Mouse (Mus musculus) adipocyte (in vitro differentiated cells): Measurements from ENCODE around the gene Pqlc2.
A peak's percentile ranks its signal among the peaks of the same experiment; 100 is the strongest.

Experiments used
- DNase-seq: peaks from one replicate; pipeline ENCODE4 v3.0.0-alpha.2; 2016; ENCODE audit warnings: low spot score

Pqlc2 gene

DNA sequence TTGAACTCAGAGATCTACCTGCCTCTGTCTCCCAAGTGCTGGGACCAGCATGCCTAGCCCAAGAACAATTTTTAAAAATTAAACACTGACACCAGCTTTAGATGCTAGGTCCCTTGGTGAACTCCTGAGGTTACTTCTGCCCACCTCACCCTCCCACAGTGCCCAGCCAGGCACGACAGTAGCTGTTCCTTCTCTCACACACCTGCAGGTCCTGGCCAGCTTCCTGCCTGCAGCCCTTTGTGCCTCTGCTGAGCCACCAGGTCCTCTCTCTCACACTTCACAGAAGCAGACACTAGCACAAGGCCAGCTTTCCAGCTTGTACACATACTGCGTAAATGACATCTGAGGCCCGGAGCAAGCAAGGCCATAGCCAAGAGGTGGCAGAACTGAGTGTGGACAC, 5.0 kb downstream of the Pqlc2 start:
- DNase-seq = no peak

DNA sequence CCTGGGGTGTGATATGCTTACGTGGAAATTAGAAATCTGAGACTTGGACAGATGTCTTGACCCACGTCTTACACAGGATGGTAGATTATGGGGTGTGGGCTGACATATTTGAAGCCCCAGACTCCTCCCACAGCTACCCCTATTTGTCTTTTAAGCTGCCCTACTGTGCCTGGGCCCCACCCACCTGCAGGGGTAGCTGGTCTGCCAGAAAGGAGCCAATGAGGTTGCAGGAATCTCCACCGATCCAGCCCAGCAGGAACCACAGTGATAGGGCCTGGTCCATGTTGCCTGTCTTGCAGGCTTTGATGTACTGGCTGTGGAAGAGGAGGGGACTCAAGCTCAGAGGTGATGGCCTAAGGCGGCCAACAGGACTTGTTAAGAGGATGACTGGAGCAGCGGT, 8.3 kb downstream of the Pqlc2 start:
- no peak for DNase-seq

DNA sequence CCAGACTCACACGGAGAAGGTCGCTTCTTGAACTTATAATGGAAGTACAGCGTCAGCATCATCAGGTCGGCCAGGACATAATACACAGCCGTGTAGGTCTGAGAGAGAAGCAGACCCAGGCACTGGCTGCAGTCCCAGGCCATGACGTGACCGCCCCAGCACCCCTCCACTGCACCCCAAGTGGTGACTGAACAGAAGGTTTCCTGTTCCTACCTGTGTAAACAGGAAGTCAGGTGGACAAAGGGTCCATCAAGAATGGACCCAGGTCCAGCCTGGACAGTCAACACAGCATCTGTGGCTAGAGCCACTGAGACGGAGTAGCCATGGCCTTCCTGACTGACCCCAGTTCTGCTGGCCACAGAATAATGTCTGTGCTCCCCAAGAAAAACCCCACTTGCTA, 8.7 kb downstream of the Pqlc2 start:
- no peak for DNase-seq

DNA sequence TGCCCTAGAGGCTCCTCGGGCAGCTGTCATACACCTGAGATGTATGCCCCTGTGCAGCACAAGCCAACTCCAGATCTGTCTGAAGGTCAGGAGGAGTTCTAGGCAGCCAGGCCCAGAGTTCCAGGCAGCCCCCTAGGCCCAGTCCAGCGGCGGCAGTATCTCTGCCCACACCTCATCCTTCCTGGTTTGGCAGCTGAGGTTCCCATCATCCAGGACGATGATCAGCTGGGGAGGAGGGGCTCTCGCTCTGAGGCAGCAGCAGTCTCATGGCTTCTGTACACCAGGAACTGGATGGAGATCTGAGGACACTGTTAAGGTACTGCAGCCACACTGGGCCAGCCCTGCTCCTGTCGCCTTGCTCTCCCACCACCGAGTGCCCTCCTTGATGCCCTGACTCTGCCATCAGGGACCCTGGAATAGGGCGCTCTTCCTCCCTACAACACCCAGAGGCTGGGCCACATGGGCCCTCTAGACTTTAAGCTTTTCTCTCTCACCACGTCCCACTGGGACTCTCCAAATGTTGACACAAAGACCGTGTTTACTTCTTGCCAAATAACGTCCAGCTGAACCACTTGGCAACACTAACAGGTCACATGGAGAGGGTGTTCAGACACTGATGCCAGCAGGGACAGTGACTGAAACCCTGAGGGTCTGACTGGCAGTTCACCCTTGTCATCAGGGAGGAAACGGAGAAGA, 11.7 kb downstream of the Pqlc2 start:
- DNase-seq = peak; percentile 94

DNA sequence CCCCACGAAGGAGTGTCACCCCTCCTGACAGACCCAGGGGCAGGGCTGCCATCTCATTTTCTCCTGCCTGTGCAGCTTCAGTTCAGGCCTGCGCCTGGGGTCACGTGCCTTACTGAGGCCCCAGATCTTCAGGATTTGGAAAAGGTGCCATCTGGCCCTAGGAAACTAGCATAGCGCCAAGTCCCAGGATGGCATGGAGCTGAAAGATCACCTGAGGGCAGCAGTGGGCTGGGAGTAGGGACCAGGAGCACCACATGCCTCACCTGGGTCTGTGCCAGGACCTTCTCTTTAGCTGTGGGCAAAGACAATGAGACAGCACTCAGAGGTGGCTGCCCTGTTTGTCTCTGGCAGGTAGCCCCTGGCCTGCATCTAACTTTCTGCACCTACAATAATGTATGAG, 12.9 kb downstream of the Pqlc2 start:
- peak; percentile 65 for DNase-seq

DNA sequence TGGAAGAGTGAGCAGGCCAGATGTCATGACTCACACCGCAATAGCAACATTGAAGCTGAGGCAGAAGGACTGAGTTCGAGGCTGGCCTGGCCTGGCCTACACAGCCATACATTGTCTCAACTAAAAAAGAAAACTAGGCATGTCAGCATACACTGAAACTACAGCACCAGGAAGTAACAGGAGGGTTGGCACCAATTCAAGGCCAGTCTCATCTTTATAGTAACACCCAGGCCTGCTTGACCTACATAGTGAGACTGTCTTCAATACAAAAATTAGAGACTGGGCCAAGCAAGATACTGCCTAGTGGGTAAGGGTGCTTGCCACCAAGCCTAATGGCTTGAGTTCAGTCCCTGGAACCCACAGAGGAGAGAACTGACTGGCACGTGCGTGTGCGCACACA, 18.5 kb downstream of the Pqlc2 start:
- DNase-seq = peak; percentile 45

DNA sequence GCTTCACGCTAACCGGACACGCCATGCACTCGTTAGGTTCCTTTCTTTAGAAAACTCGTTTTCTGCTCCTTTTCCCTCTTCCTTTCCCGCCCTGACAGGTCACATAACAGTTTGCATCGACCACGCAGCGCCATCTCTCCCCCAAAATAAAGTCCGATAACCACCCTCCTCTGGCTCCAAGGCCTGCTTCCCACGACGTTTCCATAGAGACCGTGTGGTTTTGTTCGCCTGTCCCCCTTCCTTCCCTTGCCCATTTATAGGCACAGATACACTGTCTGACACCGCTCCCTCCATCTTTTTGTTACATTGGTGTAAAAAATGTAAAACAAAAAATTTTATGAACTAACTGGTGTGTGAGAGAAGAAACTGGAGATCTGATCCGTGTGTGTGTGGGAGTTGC, 19.4 kb downstream of the Pqlc2 start:
- DNase-seq = no peak

DNA sequence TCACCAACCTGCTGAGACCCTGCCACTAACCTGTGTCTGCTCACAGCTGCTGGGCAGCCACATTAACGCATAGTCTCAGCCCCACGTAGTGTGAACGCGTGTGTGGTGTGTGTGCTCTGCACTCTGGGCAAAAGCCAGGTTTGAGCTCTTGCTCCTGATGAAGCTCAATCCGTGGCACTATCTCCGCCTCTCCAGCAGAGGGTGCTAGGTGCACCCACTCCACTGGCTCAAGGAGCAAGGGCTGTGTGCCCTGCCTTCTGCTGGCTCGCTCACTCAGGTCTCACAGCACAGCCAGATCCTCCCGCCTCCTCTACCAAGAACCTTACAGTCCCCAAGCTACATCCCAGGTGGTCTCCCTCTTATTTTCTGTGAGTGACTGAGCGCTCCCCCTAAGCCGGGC, 21.5 kb downstream of the Pqlc2 start:
- DNase-seq = peak; percentile 81

DNA sequence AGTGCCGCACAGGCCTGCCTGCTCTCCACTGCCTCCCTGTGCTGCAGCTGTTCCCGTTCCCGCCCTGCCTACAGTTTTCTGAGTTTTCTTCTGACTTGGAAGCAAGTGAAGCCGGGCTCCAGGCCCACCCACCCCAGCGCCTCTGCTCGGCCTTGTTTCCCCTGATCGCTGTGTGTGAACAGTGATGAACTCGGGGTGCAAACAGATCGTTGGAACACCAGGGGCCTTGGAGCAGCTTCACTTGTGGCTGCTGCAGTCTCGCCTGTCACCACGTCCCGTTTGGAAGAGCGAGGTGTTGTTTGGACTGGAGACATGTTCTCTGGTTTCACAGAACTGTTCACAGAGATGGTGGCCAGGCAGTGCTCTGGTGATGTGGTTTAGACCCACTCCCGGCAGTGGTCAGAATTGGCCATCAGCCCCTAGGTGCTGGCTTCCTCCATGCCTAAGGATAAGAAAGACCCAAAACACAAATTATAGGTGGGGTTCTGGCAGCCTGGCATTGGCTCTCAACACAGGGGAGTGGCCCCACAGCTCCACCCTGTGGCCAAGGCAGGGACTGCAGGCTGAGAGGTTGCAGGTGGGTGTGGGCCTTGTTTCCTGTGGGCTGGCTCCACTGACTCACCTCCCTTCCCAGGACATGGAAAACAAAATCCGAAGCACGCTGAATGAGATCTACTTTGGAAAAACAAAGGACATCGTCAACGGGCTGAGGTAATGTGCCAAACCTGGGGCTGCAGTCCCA, 23.2 kb downstream of the Pqlc2 start:
- peak; percentile 58 for DNase-seq

DNA sequence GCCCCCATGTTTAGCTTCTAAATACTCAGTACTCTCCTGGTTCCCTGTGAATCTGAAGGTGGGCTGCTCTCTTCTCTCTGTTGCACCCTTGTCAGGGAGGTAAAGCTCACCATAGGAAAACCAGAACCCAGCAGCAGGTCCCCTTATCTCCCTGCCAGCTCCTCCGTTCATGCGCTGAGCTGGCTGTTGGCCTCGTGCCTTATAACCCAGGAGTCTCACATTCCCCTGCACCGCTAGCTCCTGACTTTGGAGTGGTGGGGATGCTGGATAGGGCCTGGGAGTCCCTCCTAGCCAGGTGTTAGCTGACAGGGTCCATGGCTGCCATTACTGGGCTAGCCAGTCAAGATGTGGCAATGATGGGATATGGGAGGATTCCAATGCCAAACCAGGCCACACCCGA, 24.3 kb downstream of the Pqlc2 start:
- DNase-seq = no peak

DNA sequence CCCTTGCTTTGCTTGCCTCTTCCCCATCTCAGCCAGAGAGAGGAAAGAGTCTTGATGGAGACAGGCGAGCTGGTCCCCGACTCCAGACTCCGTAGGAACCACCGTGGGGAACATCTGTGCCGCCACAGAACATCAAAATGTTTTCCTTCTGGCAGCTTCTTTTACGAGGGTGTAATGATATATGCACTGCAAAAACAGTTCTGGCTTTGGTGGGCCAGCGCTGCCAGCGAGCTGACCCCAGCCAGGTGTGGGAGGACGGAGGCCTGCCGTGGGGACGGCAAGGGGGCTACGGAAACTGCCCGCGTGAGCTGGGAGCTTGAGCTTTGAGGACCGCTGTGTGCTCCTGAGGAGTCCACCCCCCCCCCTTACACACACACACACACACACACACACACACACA, 25.6 kb downstream of the Pqlc2 start:
- no peak for DNase-seq

DNA sequence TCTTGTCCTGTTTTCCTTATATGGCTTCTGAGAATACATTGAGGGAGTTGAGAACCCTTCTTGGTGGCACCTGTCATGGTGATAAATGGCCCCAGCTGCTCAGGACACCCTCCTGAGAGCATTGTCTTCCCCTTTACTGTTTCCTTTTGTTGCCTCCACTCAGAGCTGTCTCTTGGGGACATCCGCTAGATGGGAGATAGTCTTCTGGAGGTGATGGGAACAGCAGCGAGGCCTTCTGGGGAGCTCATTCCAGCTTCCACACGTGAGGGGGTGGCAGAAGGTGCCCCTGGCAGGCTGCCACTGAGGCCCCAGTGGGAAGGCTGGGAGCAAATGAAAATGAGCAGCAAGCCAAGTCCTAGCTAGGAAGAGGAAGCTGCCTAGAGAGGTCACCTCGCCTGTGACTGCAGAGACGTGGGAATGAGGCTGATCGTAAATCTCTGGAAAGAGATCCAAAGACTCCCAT, 27.5 kb downstream of the Pqlc2 start:
- DNase-seq = no peak

DNA sequence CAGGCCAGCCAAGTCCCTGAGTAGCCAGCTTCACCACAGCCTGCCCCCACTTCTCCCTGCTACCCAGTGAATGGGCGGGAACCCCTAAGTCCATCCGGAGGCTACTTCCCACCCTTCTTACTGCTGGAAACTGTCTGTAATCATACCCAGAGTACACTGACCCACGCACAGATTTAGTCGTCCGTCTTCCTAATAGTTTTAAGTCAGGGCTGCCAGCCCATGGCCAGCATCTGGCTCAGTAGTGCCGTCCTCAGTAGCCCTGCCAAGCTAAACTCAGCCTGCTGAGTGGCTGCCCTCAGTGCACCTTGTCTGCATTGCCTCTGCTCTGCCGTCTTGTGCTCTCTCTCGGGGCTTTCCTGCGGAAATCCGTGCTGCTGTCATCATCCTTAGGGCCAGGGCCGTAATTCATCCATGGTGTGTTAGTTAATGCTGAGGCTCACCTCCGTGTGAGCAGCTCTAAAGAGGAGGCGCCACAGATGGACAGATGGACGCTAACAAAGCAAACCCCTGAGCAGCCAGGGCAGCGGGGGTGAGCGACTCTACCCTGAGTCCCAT, 28.6 kb downstream of the Pqlc2 start:
- DNase-seq = no peak

DNA sequence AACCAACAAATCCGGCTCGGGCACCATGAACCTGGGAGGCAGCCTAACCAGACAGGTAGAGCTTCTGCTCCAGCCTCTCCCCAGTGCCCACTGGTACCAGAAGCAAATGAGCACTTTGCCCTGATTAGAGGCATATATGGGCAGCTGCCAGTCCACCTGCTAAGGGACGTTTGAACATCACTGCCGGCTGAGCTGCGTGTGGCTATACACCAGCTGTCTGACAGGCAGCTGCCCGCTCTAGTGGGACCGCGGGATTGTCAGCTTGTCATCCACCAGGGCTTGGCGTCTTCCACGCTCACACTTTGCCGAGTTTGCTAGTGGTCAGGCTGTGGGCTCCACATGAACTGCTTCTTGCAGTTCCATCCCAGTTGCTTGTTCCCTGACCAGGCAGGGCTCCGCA, 30.0 kb downstream of the Pqlc2 start:
- no peak for DNase-seq

DNA sequence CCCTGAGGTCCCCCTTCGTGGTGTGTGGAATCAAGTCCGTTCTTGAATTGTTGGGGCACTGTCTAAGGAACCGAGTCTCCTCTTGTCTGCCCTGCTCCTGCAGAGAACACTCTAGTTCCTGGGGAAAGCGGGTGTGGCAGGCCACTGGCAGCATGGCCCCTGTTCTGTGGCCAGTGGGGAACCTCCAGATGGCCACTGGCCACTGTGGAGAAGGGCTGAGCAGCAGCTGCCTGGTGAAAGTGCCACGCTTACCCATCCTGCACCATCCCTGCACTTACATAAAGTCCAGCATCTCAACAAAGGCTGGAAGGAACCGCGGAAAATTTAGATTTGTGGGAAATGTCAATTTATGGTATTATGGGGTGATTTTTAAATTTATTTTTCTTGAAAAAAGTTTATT, 34.1 kb downstream of the Pqlc2 start:
- DNase-seq = no peak

DNA sequence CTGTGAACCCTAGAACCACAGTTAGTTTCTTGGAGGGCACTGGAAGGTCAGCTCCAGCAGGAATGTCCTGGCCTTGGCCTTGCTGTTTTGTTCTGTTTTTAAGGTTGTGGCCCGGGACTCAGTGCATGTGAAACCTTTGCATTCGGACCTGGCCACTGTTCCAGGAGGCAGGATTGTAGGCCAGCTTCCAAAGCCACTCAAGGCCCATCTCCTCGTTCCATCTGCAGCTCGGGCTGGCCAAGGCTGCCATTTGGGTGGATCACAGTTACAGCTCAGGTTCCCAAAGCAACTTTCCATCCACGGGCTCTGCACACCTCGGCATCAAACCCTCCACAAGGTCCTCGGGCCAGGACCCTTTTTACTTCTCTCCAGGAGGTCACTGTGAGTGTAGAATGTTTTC, 35.9 kb downstream of the Pqlc2 start:
- no peak for DNase-seq

DNA sequence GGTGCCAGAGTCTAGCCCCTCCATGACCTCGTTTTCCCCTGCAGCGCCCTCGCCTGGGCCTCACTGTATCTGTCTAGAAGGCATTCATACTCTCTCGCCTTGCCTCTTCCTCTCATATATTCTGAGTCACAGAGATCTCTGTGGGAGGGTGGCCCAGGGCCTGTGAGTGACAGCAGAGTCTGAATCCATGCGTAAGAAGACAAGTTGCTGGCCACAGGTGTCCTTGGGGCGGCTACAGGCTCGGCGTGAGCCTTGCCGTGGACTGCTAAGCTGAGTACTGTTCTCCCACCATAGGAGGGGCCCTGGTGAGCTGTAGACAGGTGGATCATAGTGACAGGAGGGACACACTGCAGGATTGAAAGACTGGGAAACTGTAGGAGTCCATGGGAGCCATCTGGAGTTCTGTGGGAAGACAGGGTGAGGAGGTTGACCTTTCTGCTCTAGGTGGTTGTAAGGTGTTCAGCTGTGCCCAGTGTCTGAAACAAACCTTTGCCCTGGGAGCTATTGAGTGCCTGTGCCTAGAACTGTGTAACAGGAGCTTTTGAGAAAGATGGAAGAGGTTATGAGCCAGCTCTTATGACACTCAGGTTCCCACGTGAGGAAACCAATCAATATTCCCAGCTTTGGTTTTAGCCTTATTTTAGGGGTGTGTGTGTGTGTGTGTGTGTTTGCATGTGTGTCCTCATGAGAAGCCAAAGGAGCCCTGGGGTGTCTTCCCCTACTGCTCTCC, 37.4 kb downstream of the Pqlc2 start:
- DNase-seq = no peak

DNA sequence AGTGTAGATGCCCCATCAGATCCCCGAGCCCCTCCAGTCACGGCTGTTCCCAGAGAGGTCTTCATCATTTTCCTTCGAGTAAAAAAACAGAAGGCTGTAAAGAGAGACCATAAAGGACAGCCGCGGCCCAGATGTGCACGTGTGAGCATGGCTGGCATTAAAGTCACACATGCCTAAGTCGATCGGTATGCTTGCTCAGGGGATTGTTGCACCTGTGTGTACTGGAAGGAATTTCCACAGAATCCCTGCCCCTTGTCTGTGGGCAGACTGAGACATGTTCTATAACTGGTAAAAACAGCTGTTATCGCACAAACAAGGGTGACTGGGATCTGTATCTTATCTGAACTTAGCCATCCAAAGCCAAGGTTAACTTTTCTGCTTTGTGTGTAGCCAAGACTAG, 38.9 kb downstream of the Pqlc2 start:
- no peak for DNase-seq

DNA sequence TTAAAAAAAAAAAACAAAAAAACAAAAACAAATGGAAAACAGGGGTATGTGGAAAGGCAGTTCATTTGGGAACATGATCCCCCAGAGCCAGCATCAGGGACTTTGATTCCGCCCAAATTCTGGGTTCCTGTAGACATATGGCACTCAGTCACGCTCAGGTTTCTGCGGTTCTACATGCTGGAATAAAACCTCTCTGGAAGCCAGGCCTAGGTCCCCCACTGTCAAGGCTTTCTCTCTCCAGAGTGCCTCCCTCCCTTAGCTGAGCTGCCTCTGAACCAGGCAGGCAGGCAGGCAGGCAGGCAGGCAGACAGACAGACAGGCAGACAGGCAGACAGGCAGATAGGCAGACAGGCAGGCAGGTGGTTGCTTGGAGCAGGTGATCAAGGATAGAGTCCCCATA, 40.3 kb downstream of the Pqlc2 start:
- DNase-seq = no peak

DNA sequence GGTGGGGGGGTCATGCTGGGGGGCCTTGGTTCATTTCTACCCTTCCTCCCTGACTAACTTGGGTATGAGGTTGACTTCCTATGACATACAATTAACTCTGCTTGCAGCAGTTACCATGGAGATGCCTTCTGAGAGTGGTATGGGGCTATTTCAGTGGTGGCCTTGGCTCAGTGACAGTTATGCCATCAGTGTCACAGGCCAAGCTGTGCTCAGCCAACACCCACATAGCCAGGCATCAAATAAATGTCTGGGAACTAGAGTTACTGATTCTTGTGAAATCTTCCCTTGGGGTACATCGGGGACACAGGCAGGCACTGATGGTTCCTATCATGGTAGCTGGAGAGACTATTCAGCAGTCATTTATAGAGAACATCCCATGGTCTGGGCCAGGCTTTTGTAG, 42.3 kb downstream of the Pqlc2 start:
- peak; percentile 52 for DNase-seq

DNA sequence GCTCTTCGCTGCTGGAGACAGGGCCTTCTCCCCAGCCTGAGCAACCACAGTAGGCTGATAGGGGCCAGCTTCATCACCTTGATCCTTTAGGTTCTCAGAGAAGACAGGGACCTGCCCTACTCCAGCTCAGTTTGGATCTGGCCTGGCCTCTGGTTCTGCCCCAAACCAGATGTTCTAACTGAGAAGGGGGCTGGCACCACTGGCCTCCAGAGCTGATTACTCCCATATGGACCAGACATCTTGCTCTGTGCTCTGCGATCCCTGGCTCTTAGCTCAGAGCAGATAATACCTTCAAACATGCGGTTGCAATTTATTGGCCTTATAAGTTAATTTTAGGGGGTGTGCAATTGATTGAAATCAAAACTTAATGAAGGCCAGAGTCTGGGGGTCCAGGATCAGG, 43.2 kb downstream of the Pqlc2 start:
- DNase-seq = no peak

DNA sequence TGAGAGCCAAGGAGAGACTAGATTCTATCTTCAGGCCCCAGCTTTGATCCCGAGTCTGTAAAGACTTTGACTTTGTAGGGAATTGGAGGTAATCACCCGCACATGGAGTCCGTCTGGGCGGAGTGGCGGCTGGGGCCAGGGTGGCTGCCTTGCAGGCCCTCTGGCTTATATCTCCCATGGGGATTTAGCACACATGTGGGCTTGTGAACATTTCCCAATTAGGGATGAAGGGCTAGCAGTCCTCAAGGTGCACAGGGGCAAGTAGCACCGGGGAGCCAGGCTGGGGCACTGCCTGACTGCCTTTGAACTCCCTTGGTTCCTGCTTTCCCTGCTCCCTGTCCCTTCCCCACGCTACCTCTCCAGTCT, 44.0 kb downstream of the Pqlc2 start:
- DNase-seq = no peak
